Mouse (Mus musculus) midbrain, embryonic 11.5 days (tissue): Measurements from ENCODE around the gene Dhx37. TPM values are rescaled to one million over a fixed set of nuclear protein-coding genes. Genes with fewer than 3 reads are reported as not detected.

Source experiments
- ATAC-seq: fragments of 200-750 bp; cut with Nextera tagmentation; 2 replicates; pipeline ENCODE4 v1.8.0; 2017; ENCODE audit warnings: moderate TSS enrichment, moderate library complexity; ENCODE audit not compliant: low FRiP score
- DNase-seq: peaks from one replicate; pipeline ENCODE4 v3.0.0; 2015; ENCODE audit warnings: low spot score; ENCODE audit errors: missing footprints
- H3K27ac ChIP-seq: fragments of 300-500 bp; sonication (generic); 2 replicates; pipeline ENCODE4 v1.5.1; 2014; ENCODE audit warnings: low read depth, low read length
- H3K27me3 ChIP-seq: fragments of 300-500 bp; sonication (generic); 2 replicates; pipeline ENCODE4 v1.6.1; 2014; ENCODE audit warnings: mild to moderate bottlenecking, low read length, moderate library complexity, mixed read lengths; ENCODE audit not compliant: control insufficient read depth, insufficient read depth
- H3K36me3 ChIP-seq: fragments of 300-500 bp; sonication (generic); 2 replicates; pipeline ENCODE4 v1.6.1; 2014; ENCODE audit warnings: mild to moderate bottlenecking, low read length, moderate library complexity, mixed read lengths; ENCODE audit not compliant: control insufficient read depth, insufficient read depth
- H3K4me1 ChIP-seq: fragments of 300-500 bp; sonication (generic); 2 replicates; pipeline ENCODE4 v1.6.1; 2014; ENCODE audit warnings: low read length; ENCODE audit not compliant: control insufficient read depth, insufficient read depth
- H3K4me2 ChIP-seq: fragments of 300-500 bp; sonication (generic); 2 replicates; pipeline ENCODE4 v1.6.1; 2014; ENCODE audit warnings: mild to moderate bottlenecking, moderate library complexity
- H3K4me3 ChIP-seq: fragments of 300-500 bp; sonication (generic); 2 replicates; pipeline ENCODE4 v1.5.1; 2014; ENCODE audit warnings: low read depth, low read length
- H3K9ac ChIP-seq: fragments of 300-500 bp; sonication (generic); 2 replicates; pipeline ENCODE4 v1.6.1; 2014; ENCODE audit warnings: low read length
- H3K9me3 ChIP-seq: fragments of 300-500 bp; sonication (generic); 2 replicates; pipeline ENCODE4 v1.6.1; 2016; ENCODE audit warnings: low read length; ENCODE audit not compliant: control insufficient read depth
- WGBS: fragments of 180-500 bp; shearing (Covaris S2); extraction: QIAGEN DNeasy Blood & Tissue Kit; methylation state at CpG from one replicate; pipeline ENCODE4 v1.1.7; 2014; 5-methylcytosine and 5-hydroxymethylcytosine counted together
- polyA plus RNA-seq: library from polyadenylated mRNA; unstranded; fragments of >200 nt; fragmentation: Nextera tagmentation; extraction: Ambion mirVana; gene quantifications from 2 replicates; pipeline ENCODE4 v1.2.1, GENCODE M21; 2014

Dhx37 gene
- polyA plus RNA-seq, 1 experiment from 2014 or later, result 9.2 TPM

DNA sequence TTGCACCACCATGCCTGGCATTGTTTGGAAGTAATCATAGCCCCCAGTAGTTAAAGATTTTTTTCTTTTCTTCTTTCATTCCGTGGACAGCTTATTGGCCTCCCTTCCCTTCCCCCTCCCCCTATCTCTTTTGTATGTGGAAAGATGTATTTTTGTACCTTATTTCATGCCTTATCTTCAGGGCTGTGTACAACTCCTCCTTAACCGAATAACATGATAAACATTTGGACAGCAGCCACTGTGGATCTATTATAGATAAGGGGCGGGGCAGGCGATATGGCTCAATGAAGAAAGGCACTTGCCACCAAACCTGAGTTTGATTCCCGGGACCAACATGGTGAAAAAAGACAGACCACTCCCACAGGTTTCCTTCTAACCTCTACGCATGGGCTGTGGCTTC, 23.6 kb upstream of the Dhx37 start:
- Histone ChIP-seq H3K9me3 (no peaks in the 10 kb centered on the region), H3K9ac (no peak overlapping the region), H3K4me1 (no peaks in the 10 kb centered on the region), H3K4me2 (no peak overlapping the region), H3K36me3 (peaks cover 10% of the 10 kb centered on the region), H3K27me3 (no peaks in the 10 kb centered on the region), H3K27ac (no peak overlapping the region), H3K4me3 (no peak overlapping the region)
- ATAC-seq (no peak), DNase-seq (no peak)
- WGBS, result 90% methylated on average over 6 of the region's 6 CpGs

DNA sequence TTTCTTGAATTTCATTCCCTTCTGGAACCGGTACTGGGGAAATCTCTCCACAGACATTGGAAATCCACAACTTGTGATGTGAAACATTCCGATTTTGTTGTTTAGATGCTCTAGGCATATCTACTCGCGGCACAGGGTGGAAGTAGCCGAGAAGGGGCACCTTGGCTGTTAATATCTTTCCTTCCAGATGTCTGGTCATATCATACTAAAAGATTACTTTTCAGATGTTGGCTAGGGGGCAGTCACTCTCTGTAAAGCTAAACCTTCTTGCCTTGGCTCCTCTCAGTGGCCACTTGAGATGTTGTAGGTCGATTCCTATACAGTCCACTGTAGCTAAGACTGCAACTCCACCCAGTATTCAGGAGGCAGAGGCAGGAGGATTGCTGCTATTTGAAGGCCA, 22.2 kb upstream of the Dhx37 start:
- no peak overlapping the region for H3K9ac ChIP-seq
- H3K4me2 ChIP-seq, result no peak overlapping the region
- H3K4me3 ChIP-seq, result no peak overlapping the region
- H3K36me3 ChIP-seq, result peaks cover 11% of the 10 kb centered on the region
- H3K27me3 ChIP-seq, result no peaks in the 10 kb centered on the region
- 92% methylated on average over 6 of the region's 6 CpGs for WGBS
- no peak for ATAC-seq
- H3K9me3 ChIP-seq, result no peaks in the 10 kb centered on the region
- no peak overlapping the region for H3K27ac ChIP-seq
- DNase-seq, result no peak
- H3K4me1 ChIP-seq, result no peaks in the 10 kb centered on the region

DNA sequence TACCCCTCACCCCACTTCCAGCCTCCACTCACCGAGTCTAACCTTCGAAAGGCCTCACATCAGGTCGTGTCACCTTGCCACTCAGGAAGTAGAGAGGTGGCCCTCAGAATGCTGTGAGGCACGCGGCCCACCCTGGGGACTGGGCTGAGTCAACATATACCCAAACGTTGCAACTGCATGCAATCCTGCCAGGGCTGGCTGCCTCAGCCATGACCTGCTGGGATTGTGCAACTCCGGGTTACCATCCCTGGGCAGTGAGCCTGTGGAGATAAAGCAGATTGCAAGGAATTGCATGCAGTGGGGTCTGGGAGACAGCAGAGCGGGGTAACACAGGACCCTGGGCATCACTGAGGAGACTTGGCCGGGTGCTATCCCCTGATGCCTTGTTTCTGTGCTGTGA, 18.7 kb upstream of the Dhx37 start:
- no peak overlapping the region for H3K9ac ChIP-seq
- H3K4me2 ChIP-seq, result no peak overlapping the region
- no peak overlapping the region for H3K27ac ChIP-seq
- H3K9me3 ChIP-seq, result no peaks in the 10 kb centered on the region
- no peaks in the 10 kb centered on the region for H3K27me3 ChIP-seq
- DNase-seq, result no peak
- 93% methylated on average over 9 of the region's 9 CpGs for WGBS
- H3K36me3 ChIP-seq, result peaks cover 11% of the 10 kb centered on the region
- H3K4me3 ChIP-seq, result no peak overlapping the region
- H3K4me1 ChIP-seq, result no peaks in the 10 kb centered on the region
- no peak for ATAC-seq

- Histone ChIP-seq H3K9ac (no peak overlapping the region), H3K36me3 (peaks cover 7% of the 10 kb centered on the region), H3K4me2 (no peak overlapping the region), H3K27ac (no peak overlapping the region), H3K4me3 (no peak overlapping the region), H3K9me3 (no peaks in the 10 kb centered on the region), H3K27me3 (no peaks in the 10 kb centered on the region), H3K4me1 (no peaks in the 10 kb centered on the region)
- no peak for ATAC-seq
- DNase-seq, result no peak
- WGBS, result 88% methylated on average over 5 of the region's 5 CpGs
These were observed 15.4 kb upstream of the Dhx37 start for GRCm38 (mm10) chr5:125449306-125449705.

DNA sequence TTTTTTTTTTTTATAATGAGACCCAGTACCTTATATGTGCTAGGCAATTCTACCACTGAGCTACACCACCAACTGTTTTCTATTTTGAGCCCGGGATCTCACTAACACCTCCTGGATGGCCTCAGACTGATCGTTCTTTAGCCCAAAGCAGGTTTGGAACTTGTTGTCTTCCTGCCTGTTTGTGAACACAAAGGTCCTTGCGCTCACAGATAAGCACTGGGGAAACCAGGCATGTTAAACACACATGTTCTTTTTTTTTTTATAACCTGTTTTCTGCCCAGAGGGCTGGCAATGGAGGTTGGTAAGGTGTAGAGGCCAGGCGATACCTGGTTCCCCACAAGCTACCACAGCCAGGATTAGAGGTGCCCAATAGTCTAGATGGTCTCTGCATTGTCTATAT, 14.7 kb upstream of the Dhx37 start:
- peaks cover 4% of the 10 kb centered on the region for H3K36me3 ChIP-seq
- no peak overlapping the region for H3K4me3 ChIP-seq
- H3K4me2 ChIP-seq, result no peak overlapping the region
- H3K27ac ChIP-seq, result no peak overlapping the region
- no peaks in the 10 kb centered on the region for H3K9me3 ChIP-seq
- H3K4me1 ChIP-seq, result no peaks in the 10 kb centered on the region
- no peak overlapping the region for H3K9ac ChIP-seq
- no peak for ATAC-seq
- no peaks in the 10 kb centered on the region for H3K27me3 ChIP-seq
- DNase-seq, result no peak
- WGBS, result 95% methylated on average over 4 of the region's 4 CpGs

DNA sequence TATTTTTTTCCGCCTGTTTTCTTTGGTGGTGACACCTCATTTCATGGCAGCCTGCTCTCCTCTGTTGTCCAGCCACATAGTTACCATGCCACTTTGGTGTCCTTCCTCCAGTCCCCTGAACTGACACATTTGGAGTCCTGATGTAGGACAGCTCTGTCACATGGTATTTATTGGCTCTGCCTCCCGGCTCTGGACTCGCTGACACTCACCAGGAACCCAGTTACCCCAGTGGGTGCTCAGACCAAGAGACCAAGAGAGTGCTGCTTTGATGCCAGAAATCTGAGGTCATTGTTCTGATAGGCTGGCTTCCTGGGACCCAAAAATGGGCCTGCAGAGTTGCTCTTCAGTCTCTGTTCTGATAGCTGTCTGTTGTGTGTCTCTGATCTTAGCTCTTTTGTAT, 14.1 kb upstream of the Dhx37 start:
- ATAC-seq, result no peak
- H3K4me1 ChIP-seq, result no peaks in the 10 kb centered on the region; the same call in 1 of the 2 replicates
- no peak overlapping the region for H3K4me3 ChIP-seq
- no peak for DNase-seq
- WGBS, result 87% methylated on average over 3 of the region's 3 CpGs
- no peak overlapping the region for H3K9ac ChIP-seq
- H3K4me2 ChIP-seq, result no peak overlapping the region
- H3K36me3 ChIP-seq, result peaks cover 4% of the 10 kb centered on the region
- H3K9me3 ChIP-seq, result no peaks in the 10 kb centered on the region
- no peaks in the 10 kb centered on the region for H3K27me3 ChIP-seq
- H3K27ac ChIP-seq, result no peak overlapping the region

GRCm38 (mm10) chr5:125446344-125446743, 12.4 kb upstream of the Dhx37 start:
- peaks cover 6% of the 10 kb centered on the region; the same call in 1 of the 2 replicates for H3K4me1 ChIP-seq
- no peaks in the 10 kb centered on the region for H3K36me3 ChIP-seq
- H3K4me3 ChIP-seq, result no peak overlapping the region
- H3K9ac ChIP-seq, result no peak overlapping the region
- no peaks in the 10 kb centered on the region for H3K9me3 ChIP-seq
- no peak overlapping the region for H3K27ac ChIP-seq
- ATAC-seq (no peak), DNase-seq (no peak)
- WGBS, result 91% methylated on average over 7 of the region's 7 CpGs
- no peak overlapping the region for H3K4me2 ChIP-seq
- H3K27me3 ChIP-seq, result no peaks in the 10 kb centered on the region

- DNase-seq (no peak), ATAC-seq (no peak)
- H3K9me3 ChIP-seq, result no peaks in the 10 kb centered on the region
- H3K27ac ChIP-seq, result no peak overlapping the region
- no peak overlapping the region for H3K4me3 ChIP-seq
- no peak overlapping the region for H3K9ac ChIP-seq
- no peaks in the 10 kb centered on the region for H3K36me3 ChIP-seq
- no peaks in the 10 kb centered on the region for H3K27me3 ChIP-seq
- H3K4me1 ChIP-seq, result peaks cover 12% of the 10 kb centered on the region
- 91% methylated on average over 4 of the region's 4 CpGs for WGBS
- no peak overlapping the region for H3K4me2 ChIP-seq
These were observed 10.6 kb upstream of the Dhx37 start for GRCm38 (mm10) chr5:125444554-125444953.

GRCm38 (mm10) chr5:125443915-125444314, 10.0 kb upstream of the Dhx37 start:
- Histone ChIP-seq H3K27me3 (no peaks in the 10 kb centered on the region), H3K27ac (no peak overlapping the region), H3K4me1 (peaks cover 12% of the 10 kb centered on the region), H3K9me3 (no peaks in the 10 kb centered on the region), H3K36me3 (no peaks in the 10 kb centered on the region), H3K9ac (no peak overlapping the region), H3K4me3 (no peak overlapping the region), H3K4me2 (no peak overlapping the region)
- WGBS, result 86% methylated on average over 3 of the region's 3 CpGs
- ATAC-seq, result no peak
- DNase-seq, result no peak

DNA sequence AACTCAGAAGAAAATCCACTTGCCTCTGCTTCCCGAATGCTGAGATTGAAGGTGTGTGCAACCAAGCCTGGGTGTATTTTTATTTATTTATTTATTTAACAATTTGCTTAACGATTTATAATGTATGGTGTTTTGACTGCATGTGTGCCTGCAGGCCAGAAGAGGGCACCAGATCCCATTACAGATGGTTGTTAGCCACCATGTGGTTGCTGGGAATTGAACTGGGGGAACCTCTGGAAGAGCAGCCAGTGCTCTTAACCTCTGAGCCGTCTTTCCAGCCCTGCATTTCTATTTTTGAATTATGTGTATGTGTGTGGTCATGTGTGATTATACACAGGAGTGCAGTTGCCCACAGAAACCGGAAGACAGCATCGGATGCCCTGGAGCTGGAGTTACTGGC, 9.4 kb upstream of the Dhx37 start:
- ATAC-seq, result no peak
- H3K27me3 ChIP-seq, result no peaks in the 10 kb centered on the region
- WGBS, result 95% methylated on average over 5 of the region's 5 CpGs
- no peak overlapping the region for H3K4me2 ChIP-seq
- no peaks in the 10 kb centered on the region for H3K36me3 ChIP-seq
- no peak overlapping the region for H3K27ac ChIP-seq
- H3K4me1 ChIP-seq, result peaks cover 12% of the 10 kb centered on the region
- H3K9ac ChIP-seq, result no peak overlapping the region
- no peak for DNase-seq
- H3K9me3 ChIP-seq, result no peaks in the 10 kb centered on the region
- H3K4me3 ChIP-seq, result no peak overlapping the region
